Mouse (Mus musculus) neural tube, embryonic 15.5 days (tissue): Measurements from ENCODE around the gene Rapgef1. TPM values are rescaled to one million over a fixed set of nuclear protein-coding genes. Genes with fewer than 3 reads are reported as not detected.

Source experiments
- ATAC-seq: fragments of 200-750 bp; cut with Nextera tagmentation; 2 replicates; pipeline ENCODE4 v1.8.0; 2017; ENCODE audit warnings: mild to moderate bottlenecking, moderate TSS enrichment, moderate library complexity; ENCODE audit not compliant: low FRiP score
- H3K27ac ChIP-seq: fragments of 300-500 bp; sonication (generic); replicated peaks from 2 replicates; pipeline ENCODE4 v1.5.1; 2015; ENCODE audit warnings: mild to moderate bottlenecking, inconsistent platforms
- H3K27me3 ChIP-seq: fragments of 300-500 bp; sonication (generic); replicated peaks from 2 replicates; pipeline ENCODE4 v1.6.1; 2015; ENCODE audit warnings: inconsistent platforms
- H3K36me3 ChIP-seq: fragments of 300-500 bp; sonication (generic); 2 replicates; pipeline ENCODE4 v1.6.1; 2015; ENCODE audit warnings: inconsistent platforms
- H3K4me1 ChIP-seq: fragments of 300-500 bp; sonication (generic); 2 replicates; pipeline ENCODE4 v1.6.1; 2015; ENCODE audit warnings: inconsistent platforms
- H3K4me2 ChIP-seq: fragments of 300-500 bp; sonication (generic); 2 replicates; pipeline ENCODE4 v1.6.1; 2015; ENCODE audit warnings: inconsistent platforms, mild to moderate bottlenecking, moderate library complexity
- H3K4me3 ChIP-seq: fragments of 300-500 bp; sonication (generic); replicated peaks from 2 replicates; pipeline ENCODE4 v1.5.1; 2015; ENCODE audit warnings: mild to moderate bottlenecking, inconsistent platforms
- H3K9ac ChIP-seq: fragments of 300-500 bp; sonication (generic); replicated peaks from 2 replicates; pipeline ENCODE4 v1.6.1; 2015; ENCODE audit warnings: mild to moderate bottlenecking, inconsistent platforms
- H3K9me3 ChIP-seq: fragments of 300-500 bp; sonication (generic); replicated peaks from 2 replicates; pipeline ENCODE4 v1.6.1; 2016; ENCODE audit warnings: inconsistent platforms
- WGBS: fragments of 180-500 bp; shearing (Covaris S2); methylation state at CpG from one replicate; pipeline ENCODE4 v1.1.7; 2015; ENCODE audit warnings: mixed read lengths; 5-methylcytosine and 5-hydroxymethylcytosine counted together
- polyA plus RNA-seq: library from polyadenylated mRNA; unstranded; fragments of >200 nt; fragmentation: Nextera tagmentation; extraction: Ambion mirVana; gene quantifications from 2 replicates; pipeline ENCODE4 v1.2.1, GENCODE M21; 2015

Gene Rapgef1
- polyA plus RNA-seq, 1 experiment from 2014 or later, result 16.9 TPM

DNA sequence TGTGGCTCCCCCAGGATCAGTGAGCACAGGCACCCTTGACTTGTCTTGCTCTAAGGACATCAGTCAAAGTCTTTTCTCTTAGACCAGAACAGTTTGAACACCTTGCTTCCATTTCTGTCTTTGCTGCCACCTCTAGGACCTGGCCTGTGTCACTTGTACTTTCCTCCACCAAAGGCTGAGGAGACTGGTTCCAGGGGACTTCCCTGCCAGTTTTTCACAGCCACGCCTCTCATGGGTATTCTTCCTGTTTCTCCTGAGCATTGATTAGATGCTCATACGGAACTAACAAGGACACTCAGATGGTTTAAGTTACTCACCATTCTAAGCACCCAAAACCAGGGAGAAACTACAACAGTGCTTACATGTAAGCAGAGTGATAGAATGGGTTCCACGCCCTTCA, 59.0 kb downstream of the Rapgef1 start:
- H3K4me3 ChIP-seq, result no peak overlapping the region
- WGBS, result 89% methylated on average over 3 of the region's 3 CpGs
- no peaks in the 10 kb centered on the region for H3K27me3 ChIP-seq
- no peak overlapping the region for H3K27ac ChIP-seq
- H3K4me1 ChIP-seq, result peaks cover 12% of the 10 kb centered on the region
- no peaks in the 10 kb centered on the region for H3K36me3 ChIP-seq
- H3K9me3 ChIP-seq, result no peaks in the 10 kb centered on the region
- H3K9ac ChIP-seq, result no peak overlapping the region
- no peak for ATAC-seq
- H3K4me2 ChIP-seq, result no peak overlapping the region

DNA sequence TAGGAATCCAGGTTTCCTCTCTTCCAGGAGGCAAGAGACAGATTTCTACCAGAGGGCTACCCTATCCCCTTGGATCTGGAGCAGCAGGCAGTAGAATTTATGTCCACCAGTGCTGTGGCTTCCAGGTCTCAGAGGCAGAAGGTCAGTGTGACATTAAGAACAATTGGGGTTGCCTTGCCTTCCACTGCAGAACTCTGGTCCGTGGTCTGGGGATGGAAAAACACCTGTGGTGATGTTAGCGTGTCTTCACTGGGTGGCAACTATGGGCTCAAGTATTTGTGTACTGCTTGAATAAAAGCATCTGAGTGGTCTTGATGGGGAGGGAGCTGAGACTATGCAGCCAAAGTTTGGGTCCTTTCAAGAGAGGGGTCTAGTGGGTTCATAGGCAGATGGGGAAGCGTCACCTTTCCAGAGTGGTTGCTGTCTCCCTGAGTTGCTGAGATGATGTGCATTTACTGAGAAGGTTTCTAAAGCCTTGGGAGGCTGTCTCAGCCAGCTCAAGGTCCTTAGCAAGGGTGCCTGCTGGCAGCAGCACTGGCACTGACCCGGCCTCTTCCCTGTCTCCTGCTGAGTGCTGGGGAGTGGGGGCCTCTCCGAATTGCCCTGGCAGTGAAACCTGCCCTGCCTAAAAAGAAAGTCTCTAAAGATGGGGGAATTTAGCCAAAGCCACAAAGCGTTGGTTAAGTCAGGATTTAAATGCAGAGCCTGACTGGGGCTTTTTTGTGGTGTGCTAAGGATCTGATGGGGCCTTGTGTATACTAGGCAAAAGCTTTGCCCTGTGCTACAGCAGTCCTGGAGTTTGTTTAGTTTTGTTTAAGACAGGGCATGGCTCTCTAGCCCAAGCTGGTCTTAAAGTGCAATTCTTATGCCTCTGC, 60.4 kb downstream of the Rapgef1 start:
- no peak overlapping the region for H3K9ac ChIP-seq
- ATAC-seq, result no peak
- 82% methylated on average over 6 of the region's 6 CpGs for WGBS

DNA sequence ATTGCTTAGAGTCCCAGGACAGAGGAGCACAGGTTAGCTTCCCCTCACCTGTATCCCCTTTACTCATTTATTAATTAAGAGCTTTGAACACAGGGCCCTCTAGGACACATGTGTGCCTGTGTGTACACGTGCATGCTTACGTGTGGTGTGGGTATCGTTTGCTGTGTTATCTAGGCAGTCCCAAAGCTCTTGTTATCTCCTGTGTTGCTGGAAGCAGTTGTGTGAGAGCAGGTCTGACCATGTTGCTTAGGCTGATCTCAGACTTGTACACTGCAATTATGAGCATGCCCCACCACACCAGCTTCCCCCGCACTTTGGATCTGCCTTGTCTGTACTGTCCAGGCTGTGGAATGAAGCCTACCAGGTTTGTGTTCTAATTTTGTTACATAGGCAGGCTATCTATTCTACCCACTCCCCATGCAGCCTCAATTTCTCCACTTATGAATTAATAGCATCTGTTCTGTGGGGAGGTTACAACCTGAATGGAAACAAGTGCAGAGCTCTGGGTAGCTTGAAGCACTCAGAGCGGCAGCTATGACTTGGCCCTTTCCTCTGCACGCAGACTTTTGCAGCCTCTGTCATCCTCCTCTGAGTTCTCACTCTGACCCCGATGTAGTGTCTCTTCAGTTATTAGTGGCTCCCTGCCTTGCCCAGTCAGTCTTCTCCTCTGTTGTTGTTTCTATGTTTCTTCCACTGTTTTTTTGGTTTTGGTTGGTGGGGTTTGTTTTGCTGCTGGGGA, 63.9 kb downstream of the Rapgef1 start:
- no peaks in the 10 kb centered on the region for H3K9me3 ChIP-seq
- WGBS, result 93% methylated on average over 7 of the region's 7 CpGs
- H3K4me3 ChIP-seq, result no peak overlapping the region
- no peak overlapping the region for H3K4me2 ChIP-seq
- H3K36me3 ChIP-seq, result peaks cover 8% of the 10 kb centered on the region; the same call in 1 of the 2 replicates
- H3K27me3 ChIP-seq, result no peaks in the 10 kb centered on the region
- H3K4me1 ChIP-seq, result no peaks in the 10 kb centered on the region; the same call in 1 of the 2 replicates
- no peak overlapping the region for H3K27ac ChIP-seq
- H3K9ac ChIP-seq, result no peak overlapping the region
- no peak for ATAC-seq

More for the DNA sequence above, 60.4 kb downstream of the Rapgef1 start:
- Histone ChIP-seq H3K9me3 (no peaks in the 10 kb centered on the region), H3K4me3 (no peak overlapping the region), H3K27me3 (no peaks in the 10 kb centered on the region), H3K4me1 (peaks cover 12% of the 10 kb centered on the region), H3K27ac (no peak overlapping the region), H3K4me2 (no peak overlapping the region), H3K36me3 (no peaks in the 10 kb centered on the region)

DNA sequence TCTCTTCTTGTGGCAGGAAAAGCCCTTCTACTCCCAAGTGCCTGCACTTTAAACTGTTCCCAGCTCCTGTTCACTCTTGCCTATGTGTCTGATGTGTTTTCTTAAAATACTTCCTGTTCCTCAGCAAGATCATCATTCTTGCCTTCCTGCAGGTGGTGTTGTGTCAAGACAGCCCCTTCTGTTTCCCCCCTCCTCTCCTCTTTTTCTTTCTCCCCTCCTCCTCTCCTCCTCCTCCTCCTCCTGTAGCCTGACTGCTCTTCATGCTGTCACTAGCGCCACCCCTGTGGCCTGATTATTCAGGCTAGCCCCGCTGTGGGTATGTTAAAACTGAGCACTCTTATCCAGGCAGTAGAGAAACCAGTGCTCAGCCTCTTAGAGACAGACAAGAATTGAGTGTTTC, 65.0 kb downstream of the Rapgef1 start:
- Histone ChIP-seq H3K9ac (no peak overlapping the region), H3K36me3 (peaks cover 17% of the 10 kb centered on the region), H3K27me3 (no peaks in the 10 kb centered on the region), H3K27ac (no peak overlapping the region), H3K4me3 (no peak overlapping the region), H3K9me3 (no peaks in the 10 kb centered on the region), H3K4me2 (no peak overlapping the region), H3K4me1 (no peaks in the 10 kb centered on the region)
- ATAC-seq, result no peak
- WGBS, result 44% methylated on average over 2 of the region's 2 CpGs

DNA sequence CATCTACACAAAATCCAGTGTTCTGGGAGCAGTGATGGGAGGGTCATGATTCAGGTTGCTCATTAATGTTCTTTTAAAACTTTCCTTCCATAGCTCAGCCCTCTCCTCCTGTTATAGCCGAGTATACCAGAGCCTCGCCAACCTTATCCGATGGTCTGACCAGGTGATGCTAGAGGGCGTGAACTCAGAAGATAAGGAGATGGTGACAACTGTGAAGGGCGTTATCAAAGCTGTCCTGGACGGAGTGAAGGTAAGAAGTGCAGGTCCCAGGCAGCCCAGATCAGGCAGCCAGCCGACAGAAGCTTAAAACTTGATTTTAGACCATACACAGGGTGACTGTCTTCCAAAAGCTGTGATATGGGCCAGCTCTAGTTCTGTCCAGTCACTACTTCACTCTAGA, 69.5 kb downstream of the Rapgef1 start:
- H3K27me3 ChIP-seq, result no peaks in the 10 kb centered on the region
- no peaks in the 10 kb centered on the region for H3K4me1 ChIP-seq
- WGBS, result 96% methylated on average over 7 of the region's 7 CpGs
- H3K9ac ChIP-seq, result no peak overlapping the region
- no peaks in the 10 kb centered on the region for H3K9me3 ChIP-seq
- no peak for ATAC-seq
- no peak overlapping the region for H3K4me2 ChIP-seq
- H3K4me3 ChIP-seq, result no peak overlapping the region
- peaks cover 51% of the 10 kb centered on the region for H3K36me3 ChIP-seq
- H3K27ac ChIP-seq, result no peak overlapping the region

DNA sequence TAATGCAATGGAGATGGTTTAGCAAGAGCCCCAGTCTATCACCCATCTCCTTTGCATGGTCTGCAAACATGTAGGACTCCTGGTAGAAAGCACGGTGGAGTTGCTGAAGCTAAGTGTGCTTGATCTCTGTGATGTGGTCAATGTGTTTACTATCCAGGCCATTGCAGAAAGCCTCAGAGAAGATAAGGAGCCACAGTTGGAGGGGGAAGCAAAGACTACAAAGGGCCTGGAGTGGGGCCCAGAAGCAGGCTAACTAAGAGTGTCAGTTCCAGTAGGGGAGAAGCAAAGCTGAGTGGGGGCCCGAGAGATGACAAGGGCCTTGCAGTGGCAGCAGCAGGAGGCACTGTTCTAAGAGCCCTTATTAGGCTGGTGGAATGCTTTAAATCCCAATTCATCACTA, 70.0 kb downstream of the Rapgef1 start:
- Histone ChIP-seq H3K27me3 (no peaks in the 10 kb centered on the region), H3K4me2 (no peak overlapping the region), H3K4me3 (no peak overlapping the region), H3K4me1 (no peaks in the 10 kb centered on the region), H3K36me3 (peaks cover 51% of the 10 kb centered on the region), H3K27ac (no peak overlapping the region), H3K9me3 (no peaks in the 10 kb centered on the region), H3K9ac (no peak overlapping the region)
- 43% methylated on average over 2 of the region's 2 CpGs for WGBS
- no peak for ATAC-seq

DNA sequence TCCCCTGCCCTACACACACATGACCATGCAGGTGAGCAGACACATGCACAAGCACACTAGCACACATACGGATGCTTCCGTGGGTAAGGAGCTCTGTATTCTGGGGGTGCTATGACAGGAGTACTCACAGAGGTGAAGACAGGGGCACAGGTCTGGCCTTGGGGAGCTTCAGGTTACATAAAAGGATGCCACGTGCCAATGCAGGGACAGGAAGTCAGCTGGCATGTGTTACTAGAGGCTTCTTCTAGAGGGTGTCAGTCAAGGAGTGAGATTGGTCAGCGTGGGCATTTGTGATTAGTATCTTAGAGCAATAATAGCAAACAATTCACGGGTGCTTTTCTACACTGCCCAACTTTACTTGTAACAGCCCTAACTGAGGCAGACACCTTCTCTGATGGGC, 71.5 kb downstream of the Rapgef1 start:
- Histone ChIP-seq H3K27me3 (no peaks in the 10 kb centered on the region), H3K36me3 (peaks cover 57% of the 10 kb centered on the region), H3K27ac (no peak overlapping the region), H3K4me1 (no peaks in the 10 kb centered on the region), H3K4me2 (no peak overlapping the region), H3K9me3 (no peaks in the 10 kb centered on the region), H3K4me3 (no peak overlapping the region), H3K9ac (no peak overlapping the region)
- ATAC-seq, result no peak
- 88% methylated on average over 5 of the region's 5 CpGs for WGBS

DNA sequence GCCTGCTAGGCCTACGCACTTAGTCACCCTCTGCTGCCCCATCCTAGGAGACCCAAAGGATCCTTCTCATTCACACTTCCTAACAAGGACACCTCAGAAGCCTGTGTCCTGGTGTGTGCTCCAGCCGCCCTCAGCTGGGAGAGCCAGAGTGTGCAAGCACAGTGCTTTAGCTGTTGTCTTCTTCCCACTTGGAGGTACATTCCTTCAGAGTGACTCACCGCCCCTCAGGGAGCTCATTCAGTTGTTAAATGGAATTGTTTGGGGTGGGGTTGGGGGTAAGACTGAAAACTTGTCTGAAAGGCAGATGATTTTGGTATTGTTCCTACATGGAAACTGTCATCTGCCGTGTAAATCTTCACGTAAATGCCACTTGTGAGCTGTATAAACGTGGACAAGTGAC, 72.0 kb downstream of the Rapgef1 start:
- peaks cover 58% of the 10 kb centered on the region for H3K36me3 ChIP-seq
- 72% methylated on average over 6 of the region's 6 CpGs for WGBS
- no peaks in the 10 kb centered on the region for H3K4me1 ChIP-seq
- ATAC-seq, result no peak
- H3K9me3 ChIP-seq, result no peaks in the 10 kb centered on the region
- H3K27ac ChIP-seq, result no peak overlapping the region
- no peak overlapping the region for H3K9ac ChIP-seq
- no peaks in the 10 kb centered on the region for H3K27me3 ChIP-seq
- no peak overlapping the region for H3K4me2 ChIP-seq
- H3K4me3 ChIP-seq, result no peak overlapping the region

DNA sequence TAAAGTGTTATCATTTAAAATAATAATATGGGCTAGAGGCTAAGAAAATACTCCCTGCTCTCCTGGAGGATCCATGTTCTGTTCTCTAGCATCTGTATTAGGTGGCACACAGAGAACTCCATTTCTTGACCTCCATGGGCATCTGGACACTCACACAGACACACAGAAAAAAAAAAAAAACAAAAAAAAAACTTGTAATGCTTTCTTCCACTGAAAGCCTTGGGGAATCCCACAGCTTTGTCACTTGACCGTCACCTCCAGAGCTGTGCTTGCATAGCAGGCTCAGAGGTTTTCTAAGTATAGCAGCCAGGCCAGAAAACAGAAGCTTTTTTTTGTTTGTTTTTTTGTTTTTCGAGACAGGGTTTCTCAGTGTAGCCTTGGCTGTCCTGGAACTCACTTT, 72.7 kb downstream of the Rapgef1 start:
- Histone ChIP-seq H3K4me2 (no peak overlapping the region), H3K4me1 (no peaks in the 10 kb centered on the region), H3K27me3 (no peaks in the 10 kb centered on the region), H3K36me3 (peaks cover 54% of the 10 kb centered on the region), H3K4me3 (no peak overlapping the region), H3K9ac (no peak overlapping the region), H3K27ac (no peak overlapping the region), H3K9me3 (no peaks in the 10 kb centered on the region)
- no peak for ATAC-seq
- WGBS, result 96% methylated on average over 2 of the region's 2 CpGs

DNA sequence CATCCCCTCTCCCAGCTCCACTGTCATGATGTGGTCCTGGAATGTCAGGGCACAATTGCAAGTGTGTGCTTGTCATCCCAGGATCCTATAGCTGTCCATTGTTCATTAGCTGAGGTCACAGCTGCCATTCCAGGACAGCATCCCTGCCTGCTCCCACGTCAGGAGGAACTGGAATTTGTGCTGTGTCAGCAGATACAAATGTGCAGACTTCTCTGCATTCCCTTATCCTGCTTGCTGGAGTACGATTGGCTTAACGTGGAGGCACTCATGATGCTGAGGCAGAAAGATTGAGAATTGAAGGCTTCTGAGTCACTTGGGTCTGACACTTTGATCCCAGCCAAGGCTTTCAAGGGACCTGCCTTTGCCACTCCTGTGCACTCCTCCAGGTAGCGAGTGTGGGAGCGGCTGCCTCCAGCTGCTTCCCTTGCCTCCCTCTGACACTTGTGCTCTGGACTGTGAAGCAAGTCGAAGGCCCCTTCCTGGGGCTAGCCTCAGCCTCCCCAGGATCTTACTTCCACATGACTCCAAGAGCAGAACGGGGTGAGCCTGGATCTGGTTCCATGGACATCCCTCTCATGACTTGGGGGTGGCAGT, 76.8 kb downstream of the Rapgef1 start:
- H3K4me1 ChIP-seq, result no peaks in the 10 kb centered on the region
- ATAC-seq, result no peak
- H3K4me3 ChIP-seq, result no peak overlapping the region
- peaks cover 64% of the 10 kb centered on the region for H3K36me3 ChIP-seq
- no peaks in the 10 kb centered on the region for H3K9me3 ChIP-seq
- no peak overlapping the region for H3K27ac ChIP-seq
- H3K9ac ChIP-seq, result no peak overlapping the region
- WGBS, result 82% methylated on average over 7 of the region's 7 CpGs
- H3K4me2 ChIP-seq, result no peak overlapping the region
- no peaks in the 10 kb centered on the region for H3K27me3 ChIP-seq

DNA sequence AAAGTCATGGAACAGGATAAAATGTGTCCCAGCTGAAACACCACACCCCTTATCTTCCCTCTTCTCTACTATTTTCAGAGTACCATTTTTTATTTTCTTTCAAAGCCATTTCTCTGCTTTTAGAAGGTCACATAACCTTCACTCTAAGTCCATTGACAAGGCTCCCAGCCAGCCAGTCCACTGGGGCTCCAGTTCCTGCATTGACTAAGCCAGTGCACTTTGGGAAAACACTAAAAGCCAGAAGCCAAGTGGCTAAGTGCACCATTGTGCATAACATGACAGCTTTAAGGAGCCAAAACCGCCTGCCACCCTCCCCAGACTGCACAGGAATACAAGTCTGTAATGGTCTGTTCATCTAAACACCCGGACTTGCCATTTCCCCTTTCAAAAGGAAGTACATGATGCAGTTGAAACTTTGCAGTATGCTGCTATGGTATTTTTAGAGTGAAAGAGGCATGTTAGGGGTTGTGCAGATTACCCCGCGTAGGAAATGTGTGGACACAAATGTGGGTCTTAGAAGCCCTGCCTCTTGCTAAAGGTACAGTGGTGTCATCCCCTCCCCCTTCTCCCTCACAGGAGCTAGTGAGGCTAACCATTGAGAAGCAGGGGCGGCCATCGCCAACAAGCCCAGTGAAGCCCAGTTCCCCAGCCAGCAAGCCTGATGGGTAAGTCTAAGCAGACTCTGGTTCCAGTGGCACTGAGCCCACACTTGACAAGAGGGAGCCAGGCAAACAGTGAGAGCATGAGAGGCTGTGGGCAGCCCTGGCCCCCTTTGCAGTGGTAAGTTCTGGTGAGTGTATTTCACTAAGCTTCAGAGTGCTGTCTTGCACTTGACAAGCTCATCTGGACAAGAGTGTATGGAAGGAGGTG, 79.1 kb downstream of the Rapgef1 start:
- Histone ChIP-seq H3K36me3 (peaks cover 68% of the 10 kb centered on the region), H3K9ac (no peak overlapping the region), H3K27me3 (no peaks in the 10 kb centered on the region), H3K4me3 (no peak overlapping the region), H3K4me1 (no peaks in the 10 kb centered on the region), H3K27ac (no peak overlapping the region), H3K9me3 (no peaks in the 10 kb centered on the region), H3K4me2 (no peak overlapping the region)
- WGBS, result 91% methylated on average over 6 of the region's 6 CpGs
- ATAC-seq, result no peak
